Mouse (Mus musculus) lung, embryonic 16.5 days (tissue): ENCODE results near the gene Myl3. TPM values are rescaled to one million over a fixed set of nuclear protein-coding genes. Genes with fewer than 3 reads are reported as not detected.
A peak's percentile ranks its signal among the peaks of the same experiment; 100 is the strongest.

Experiments
- ATAC-seq: fragments of 200-750 bp; cut with Nextera tagmentation; 2 replicates; pipeline ENCODE4 v1.8.0; 2017; ENCODE audit warnings: low read depth, mild to moderate bottlenecking, moderate library complexity
- H3K27ac ChIP-seq: fragments of 300-500 bp; sonication (generic); 2 replicates; pipeline ENCODE4 v1.5.1; 2014; ENCODE audit warnings: mild to moderate bottlenecking, control low read depth, low read length
- H3K27me3 ChIP-seq: fragments of 300-500 bp; sonication (generic); 2 replicates; pipeline ENCODE4 v1.6.1; 2014; ENCODE audit warnings: low read depth, low read length, mixed read lengths; ENCODE audit not compliant: control insufficient read depth, insufficient read depth
- H3K36me3 ChIP-seq: fragments of 300-500 bp; sonication (generic); 2 replicates; pipeline ENCODE4 v1.6.1; 2014; ENCODE audit warnings: low read length; ENCODE audit not compliant: control insufficient read depth, insufficient read depth
- H3K4me1 ChIP-seq: fragments of 300-500 bp; sonication (generic); replicated peaks from 2 replicates; pipeline ENCODE4 v1.6.1; 2014; ENCODE audit warnings: low read length, mixed read lengths; ENCODE audit not compliant: control insufficient read depth, insufficient read depth
- H3K4me2 ChIP-seq: fragments of 300-500 bp; sonication (generic); 2 replicates; pipeline ENCODE4 v1.6.1; 2014; ENCODE audit warnings: low read depth, low read length, control low read depth
- H3K4me3 ChIP-seq: fragments of 300-500 bp; sonication (generic); 2 replicates; pipeline ENCODE4 v1.5.1; 2014; ENCODE audit warnings: mild to moderate bottlenecking, low read length, control low read depth
- H3K9ac ChIP-seq: fragments of 300-500 bp; sonication (generic); 2 replicates; pipeline ENCODE4 v1.6.1; 2014; ENCODE audit warnings: low read length, control low read depth
- H3K9me3 ChIP-seq: fragments of 300-500 bp; sonication (generic); 2 replicates; pipeline ENCODE4 v1.6.1; 2016; ENCODE audit warnings: low read length; ENCODE audit not compliant: control insufficient read depth
- WGBS: fragments of 180-500 bp; shearing (Covaris S2); extraction: QIAGEN DNeasy Blood & Tissue Kit; methylation state at CpG from one replicate; pipeline ENCODE4 v1.1.7; 2014; 5-methylcytosine and 5-hydroxymethylcytosine counted together
- polyA plus RNA-seq: library from polyadenylated mRNA; unstranded; fragments of >200 nt; fragmentation: Nextera tagmentation; extraction: Ambion mirVana; gene quantifications from 2 replicates; pipeline ENCODE4 v1.2.1, GENCODE M21; 2015

Myl3 gene
- polyA plus RNA-seq, 1 experiment from 2014 or later = 10.6 TPM

GRCm38 (mm10) chr9:110762763-110763162 is 21.1 kb downstream of the Myl3 start:
- ATAC-seq = peak; percentile 81

GRCm38 (mm10) chr9:110763405-110763804 is 21.7 kb downstream of the Myl3 start:
- Histone ChIP-seq H3K9me3 (no peaks in the 10 kb centered on the region), H3K27ac (no peak overlapping the region), H3K36me3 (no peaks in the 10 kb centered on the region), H3K4me3 (no peak overlapping the region), H3K9ac (no peak overlapping the region), H3K4me2 (no peak overlapping the region), H3K27me3 (no peaks in the 10 kb centered on the region; the same call in 1 of the 2 replicates), H3K4me1 (peaks cover 25% of the 10 kb centered on the region)
- no peak for ATAC-seq
- 49% methylated on average over 2 of the region's 2 CpGs for WGBS

More at GRCm38 (mm10) chr9:110762763-110763162, 21.1 kb downstream of the Myl3 start:
- 54% methylated on average over 10 of the region's 10 CpGs for WGBS
- no peak overlapping the region for H3K9ac ChIP-seq
- peak overlapping the region; percentile 70 for H3K27ac ChIP-seq
- no peak overlapping the region for H3K4me3 ChIP-seq
- H3K4me2 ChIP-seq = no peak overlapping the region
- peaks cover 27% of the 10 kb centered on the region for H3K4me1 ChIP-seq
- H3K27me3 ChIP-seq = no peaks in the 10 kb centered on the region; the same call in 1 of the 2 replicates
- no peaks in the 10 kb centered on the region for H3K36me3 ChIP-seq
- H3K9me3 ChIP-seq = no peaks in the 10 kb centered on the region

GRCm38 (mm10) chr9:110772336-110772735 is 30.7 kb downstream of the Myl3 start:
- no peak for ATAC-seq
- Histone ChIP-seq H3K4me1 (peaks cover 13% of the 10 kb centered on the region; the same call in 1 of the 2 replicates), H3K27ac (no peak overlapping the region), H3K4me2 (no peak overlapping the region), H3K9me3 (no peaks in the 10 kb centered on the region), H3K36me3 (no peaks in the 10 kb centered on the region), H3K9ac (no peak overlapping the region), H3K27me3 (no peaks in the 10 kb centered on the region), H3K4me3 (no peak overlapping the region)
- WGBS = 86% methylated on average over 10 of the region's 10 CpGs

- Histone ChIP-seq H3K9ac (peak overlapping the region; percentile 25; the same call in 1 of the 2 replicates), H3K4me1 (peaks cover 16% of the 10 kb centered on the region; the same call in 1 of the 2 replicates), H3K4me3 (peak overlapping the region; percentile 12), H3K27me3 (no peaks in the 10 kb centered on the region), H3K9me3 (no peaks in the 10 kb centered on the region), H3K36me3 (no peaks in the 10 kb centered on the region), H3K4me2 (peak overlapping the region; percentile 40), H3K27ac (peak overlapping the region; percentile 93)
- peak; percentile 85 for ATAC-seq
- 49% methylated on average over 15 of the region's 15 CpGs for WGBS
Observed at GRCm38 (mm10) chr9:110774403-110775268, 33.0 kb downstream of the Myl3 start.

- Histone ChIP-seq H3K9ac (peak overlapping the region; percentile 57), H3K4me1 (peaks cover 17% of the 10 kb centered on the region), H3K4me2 (peak overlapping the region; percentile 40), H3K4me3 (peak overlapping the region; percentile 12), H3K27me3 (no peaks in the 10 kb centered on the region), H3K27ac (peak overlapping the region; percentile 93), H3K9me3 (no peaks in the 10 kb centered on the region), H3K36me3 (no peaks in the 10 kb centered on the region)
- ATAC-seq = peak; percentile 83
- WGBS = 49% methylated on average over 10 of the region's 10 CpGs
Observed at GRCm38 (mm10) chr9:110775269-110776022, 33.8 kb downstream of the Myl3 start.

- Histone ChIP-seq H3K9me3 (no peaks in the 10 kb centered on the region), H3K4me1 (peaks cover 28% of the 10 kb centered on the region), H3K4me2 (no peak overlapping the region), H3K4me3 (no peak overlapping the region), H3K27ac (no peak overlapping the region), H3K27me3 (no peaks in the 10 kb centered on the region), H3K9ac (no peak overlapping the region), H3K36me3 (no peaks in the 10 kb centered on the region)
- WGBS = 61% methylated on average over 1 of the region's 1 CpGs
- ATAC-seq = no peak
Observed at GRCm38 (mm10) chr9:110778100-110778499, 36.4 kb downstream of the Myl3 start.

GRCm38 (mm10) chr9:110778559-110778958 is 36.9 kb downstream of the Myl3 start:
- no peaks in the 10 kb centered on the region for H3K36me3 ChIP-seq
- no peaks in the 10 kb centered on the region for H3K27me3 ChIP-seq
- no peak for ATAC-seq
- H3K4me1 ChIP-seq = peaks cover 28% of the 10 kb centered on the region
- 71% methylated on average over 7 of the region's 7 CpGs for WGBS
- no peaks in the 10 kb centered on the region for H3K9me3 ChIP-seq
- H3K9ac ChIP-seq = no peak overlapping the region
- no peak overlapping the region for H3K4me3 ChIP-seq
- H3K27ac ChIP-seq = no peak overlapping the region
- no peak overlapping the region for H3K4me2 ChIP-seq

- no peak for ATAC-seq
- no peak overlapping the region for H3K9ac ChIP-seq
- H3K27me3 ChIP-seq = no peaks in the 10 kb centered on the region
- H3K4me1 ChIP-seq = peaks cover 28% of the 10 kb centered on the region
- no peaks in the 10 kb centered on the region for H3K36me3 ChIP-seq
- 56% methylated on average over 5 of the region's 5 CpGs for WGBS
- no peak overlapping the region for H3K4me3 ChIP-seq
- no peak overlapping the region for H3K4me2 ChIP-seq
- H3K9me3 ChIP-seq = no peaks in the 10 kb centered on the region
- no peak overlapping the region for H3K27ac ChIP-seq
Observed at GRCm38 (mm10) chr9:110779242-110779913, 37.7 kb downstream of the Myl3 start.
